Mouse (Mus musculus) heart, adult 2 months (tissue): ENCODE measurements at regions not wholly inside any gene's neighbourhood (a gene's known extent, or its start where the extent isn't known, plus 50 kb on each side); places are given as distances from the start of the nearest gene placed in this dataset.

Experiments
- CTCF ChIP-seq: fragments of 200-600 bp; IDR thresholded peaks from 2 replicates; pipeline ENCODE4 v1.8.1; 2022; ENCODE audit warnings: antibody characterized with exemption, mild to moderate bottlenecking, moderate library complexity
- POLR2A ChIP-seq: fragments of 200-500 bp; IDR thresholded peaks from 2 replicates; pipeline ENCODE4 v1.6.1; 2011; ENCODE audit warnings: mild to moderate bottlenecking, low read depth, low read length, control low read depth; ENCODE audit not compliant: insufficient read depth

- TF ChIP-seq CTCF, result no peak
- TF ChIP-seq POLR2A, result no peak
These were observed 181.4 kb upstream of the Eci2 start for GRCm38 (mm10) chr13:35208319-35208718.
